Mouse (Mus musculus) stomach, postnatal 0 days (tissue): ENCODE results near the gene Tdrd6. TPM values are rescaled to one million over a fixed set of nuclear protein-coding genes. Genes with fewer than 3 reads are reported as not detected.

ENCODE experiments used
- ATAC-seq: fragments of 200-750 bp; cut with Nextera tagmentation; 2 replicates; pipeline ENCODE4 v1.8.0; 2017; ENCODE audit not compliant: low FRiP score, low TSS enrichment
- DNase-seq: peaks from one replicate; pipeline ENCODE4 v3.0.0-alpha.2; 2016; ENCODE audit warnings: low spot score
- H3K27ac ChIP-seq: fragments of 300-500 bp; sonication (generic); replicated peaks from 2 replicates; pipeline ENCODE4 v1.5.1; 2014; ENCODE audit warnings: mild to moderate bottlenecking, control low read depth
- H3K27me3 ChIP-seq: fragments of 300-500 bp; sonication (generic); 2 replicates; pipeline ENCODE4 v1.6.1; 2014; ENCODE audit warnings: low read length; ENCODE audit not compliant: control insufficient read depth, insufficient read depth
- H3K36me3 ChIP-seq: fragments of 300-500 bp; sonication (generic); 2 replicates; pipeline ENCODE4 v1.6.1; 2014; ENCODE audit warnings: low read length, mixed read lengths; ENCODE audit not compliant: control insufficient read depth, insufficient read depth
- H3K4me1 ChIP-seq: fragments of 300-500 bp; sonication (generic); replicated peaks from 2 replicates; pipeline ENCODE4 v1.6.1; 2014; ENCODE audit warnings: antibody characterized with exemption; ENCODE audit not compliant: control insufficient read depth, insufficient read depth
- H3K4me2 ChIP-seq: fragments of 300-500 bp; sonication (generic); replicated peaks from 2 replicates; pipeline ENCODE4 v1.6.1; 2014; ENCODE audit warnings: low read depth, mild to moderate bottlenecking, control low read depth, moderate library complexity
- H3K4me3 ChIP-seq: fragments of 300-500 bp; sonication (generic); 2 replicates; pipeline ENCODE4 v1.5.1; 2014; ENCODE audit warnings: low read depth, low read length, control low read depth
- H3K9ac ChIP-seq: fragments of 300-500 bp; sonication (generic); 2 replicates; pipeline ENCODE4 v1.6.1; 2014; ENCODE audit warnings: mild to moderate bottlenecking, low read length, control low read depth, mixed read lengths
- H3K9me3 ChIP-seq: fragments of 300-500 bp; sonication (generic); 2 replicates; pipeline ENCODE4 v1.6.1; 2016; ENCODE audit warnings: low read length; ENCODE audit not compliant: control insufficient read depth
- CTCF ChIP-seq: IDR thresholded peaks from 2 replicates; pipeline ENCODE4 v1.5.1; 2016; ENCODE audit warnings: antibody characterized with exemption, low read depth, mild to moderate bottlenecking, moderate library complexity
- EP300 ChIP-seq: optimal IDR thresholded peaks from 2 replicates; pipeline ENCODE3; 2016; ENCODE audit warnings: antibody characterized with exemption
- WGBS: fragments of 180-500 bp; shearing (Covaris S2); extraction: QIAGEN DNeasy Blood & Tissue Kit; methylation state at CpG from one replicate; pipeline ENCODE4 v1.1.7; 2014; 5-methylcytosine and 5-hydroxymethylcytosine counted together
- polyA plus RNA-seq: library from polyadenylated mRNA; unstranded; fragments of >200 nt; fragmentation: Nextera tagmentation; extraction: Ambion mirVana; gene quantifications from 2 replicates; pipeline ENCODE4 v1.2.1, GENCODE M21; 2015

Tdrd6 gene
- 0.08 TPM in 1 of 2 replicates, not detected in the other for polyA plus RNA-seq

DNA sequence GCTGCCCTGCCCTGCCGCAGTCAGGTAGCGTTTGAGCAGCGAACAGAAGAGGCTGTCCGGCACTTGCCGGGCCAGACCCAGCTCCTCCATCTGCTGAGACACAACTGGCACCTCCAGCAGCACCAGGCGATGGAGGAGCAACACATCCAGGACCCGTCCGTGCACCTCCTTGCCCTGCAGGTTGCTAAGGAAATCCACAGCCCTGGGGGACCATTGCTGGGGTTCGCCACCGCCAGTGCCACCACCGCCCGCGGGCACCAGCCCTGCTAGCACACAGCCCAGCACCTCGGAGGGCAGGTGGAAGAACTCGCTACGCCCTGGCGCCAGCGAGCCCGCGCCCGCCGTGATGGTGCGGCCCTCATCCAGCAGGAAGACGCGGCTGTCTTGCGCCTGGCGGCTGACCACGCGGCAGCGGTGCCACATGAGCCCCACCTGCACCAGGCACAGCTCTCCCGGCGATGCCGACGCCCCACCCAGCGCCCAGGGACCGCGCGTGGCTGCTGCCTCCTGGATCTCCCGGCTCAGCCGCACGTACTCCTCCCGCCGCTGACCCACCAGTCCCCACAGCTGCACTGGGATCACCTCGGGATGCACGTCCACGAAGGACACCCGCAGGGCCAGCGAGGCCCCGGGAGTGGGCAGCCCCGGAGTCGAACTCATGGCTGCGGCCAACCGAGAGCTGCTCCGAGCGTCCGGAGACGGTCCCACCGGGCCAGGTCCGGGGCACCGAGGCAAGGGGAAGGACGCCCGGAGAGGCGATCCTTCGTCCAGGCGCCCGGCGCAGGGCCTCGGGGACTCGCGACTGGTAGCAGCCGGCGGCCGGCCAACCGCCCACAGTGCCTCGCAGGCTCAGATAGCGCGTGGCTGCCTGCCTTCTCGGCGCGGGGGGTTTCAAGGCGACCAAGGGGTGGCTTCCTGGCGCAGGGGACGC is at the start of gene Tdrd6:
Tdrd6 (minus strand) TSS at position 804 of the 931 bp plus-strand sequence.
- Histone ChIP-seq H3K9ac (0 out of 2 replicates have a peak within 1 kb of the TSS, but pooled peaks have one; percentile 2), H3K4me2 (peak within 1 kb of the TSS; percentile 52), H3K4me3 (peak within 1 kb of the TSS; percentile 32), H3K36me3 (no peaks in the 10 kb centered on the region), H3K27me3 (peaks cover 7% of the 10 kb centered on the region), H3K9me3 (no peaks in the 10 kb centered on the region), H3K27ac (no peak within 1 kb of the TSS), H3K4me1 (peaks cover 4% of the 10 kb centered on the region)
- DNase-seq (peak; percentile 44), ATAC-seq (peak; percentile 68)
- TF ChIP-seq CTCF (no peak), EP300 (no peak)
- WGBS: 4% methylated on average over 68 of the region's 83 CpGs

DNA sequence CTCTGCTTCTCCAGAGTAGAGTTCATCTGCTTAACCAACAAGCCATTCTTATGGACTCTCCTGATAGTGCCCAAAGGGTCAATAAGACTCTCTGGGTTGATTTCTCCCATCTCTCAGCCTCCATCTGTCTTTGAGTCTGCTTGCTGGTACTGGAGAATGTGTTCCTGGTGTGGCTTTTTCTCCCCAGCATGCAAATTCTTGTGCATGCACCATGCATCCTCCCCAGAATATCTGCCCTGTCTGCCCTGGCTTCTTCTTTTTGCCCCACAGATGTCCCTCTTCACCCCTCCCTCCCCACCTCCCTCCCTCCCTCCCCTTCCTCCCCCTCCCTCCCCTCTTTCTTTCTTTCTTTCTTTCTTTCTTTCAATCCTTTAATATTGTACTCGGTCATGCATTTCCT is 47.2 kb upstream of the Tdrd6 start:
- Histone ChIP-seq H3K9ac (no peak overlapping the region), H3K27me3 (no peaks in the 10 kb centered on the region), H3K9me3 (no peaks in the 10 kb centered on the region), H3K27ac (no peak overlapping the region), H3K4me2 (no peak overlapping the region), H3K4me3 (no peak overlapping the region), H3K4me1 (no peaks in the 10 kb centered on the region; the same call in 1 of the 2 replicates), H3K36me3 (no peaks in the 10 kb centered on the region)
- WGBS: 20% methylated on average over 1 of the region's 1 CpGs
- no peak for TF ChIP-seq CTCF
- TF ChIP-seq EP300: no peak
- DNase-seq (no peak), ATAC-seq (no peak; the same call in 1 of the 2 replicates)

DNA sequence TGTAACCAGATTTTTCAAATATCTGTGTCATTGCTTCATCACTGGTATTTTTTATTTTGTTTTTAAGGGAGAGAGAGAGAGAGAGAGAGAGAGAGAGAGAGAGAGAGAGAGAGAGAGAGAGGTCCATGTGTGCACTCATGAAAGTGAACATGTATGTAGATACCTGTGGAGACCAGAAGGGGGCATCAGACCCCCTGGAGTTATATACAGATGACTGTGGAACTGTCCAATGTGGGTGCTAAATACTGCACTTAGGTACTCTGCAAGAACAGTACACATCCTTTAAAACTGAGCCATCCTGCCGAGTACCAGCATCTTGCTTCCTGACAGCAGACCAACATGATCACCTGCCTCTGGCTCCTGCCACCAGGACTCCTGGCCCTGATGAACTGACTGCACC is 46.1 kb upstream of the Tdrd6 start:
- Histone ChIP-seq H3K9me3 (no peaks in the 10 kb centered on the region), H3K9ac (no peak overlapping the region), H3K4me3 (no peak overlapping the region), H3K4me2 (no peak overlapping the region), H3K27ac (no peak overlapping the region), H3K27me3 (no peaks in the 10 kb centered on the region), H3K36me3 (no peaks in the 10 kb centered on the region), H3K4me1 (no peaks in the 10 kb centered on the region; the same call in 1 of the 2 replicates)
- ATAC-seq (no peak), DNase-seq (no peak)
- WGBS: 84% methylated on average over 1 of the region's 1 CpGs
- TF ChIP-seq CTCF (no peak), EP300 (no peak)

DNA sequence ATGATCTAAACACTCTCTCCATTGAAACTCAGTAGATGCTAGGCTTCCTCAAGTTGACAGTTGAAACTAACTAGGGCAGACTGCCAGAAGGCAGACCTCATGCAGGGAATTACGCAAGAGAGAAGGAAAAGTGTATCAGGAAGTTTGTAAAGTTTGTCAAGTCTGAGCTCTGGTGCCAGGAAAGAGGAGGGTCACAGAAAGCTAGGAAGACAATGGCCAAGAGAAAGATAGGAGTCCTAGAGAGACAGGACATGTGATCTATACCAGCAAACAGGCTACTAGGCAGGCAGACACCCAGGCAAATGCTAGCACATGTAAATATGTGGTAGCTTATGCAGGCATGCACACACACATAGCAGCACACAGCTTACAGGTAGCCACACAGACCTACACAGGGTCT is 45.1 kb upstream of the Tdrd6 start:
- Histone ChIP-seq H3K27ac (no peak overlapping the region), H3K27me3 (no peaks in the 10 kb centered on the region), H3K36me3 (no peaks in the 10 kb centered on the region), H3K9me3 (no peaks in the 10 kb centered on the region), H3K4me2 (no peak overlapping the region), H3K9ac (no peak overlapping the region), H3K4me3 (no peak overlapping the region), H3K4me1 (no peaks in the 10 kb centered on the region; the same call in 1 of the 2 replicates)
- peak; percentile 31 for DNase-seq
- no peak for TF ChIP-seq EP300
- TF ChIP-seq CTCF: no peak
- 30% methylated on average over 1 of the region's 1 CpGs for WGBS
- peak; percentile 64 for ATAC-seq

DNA sequence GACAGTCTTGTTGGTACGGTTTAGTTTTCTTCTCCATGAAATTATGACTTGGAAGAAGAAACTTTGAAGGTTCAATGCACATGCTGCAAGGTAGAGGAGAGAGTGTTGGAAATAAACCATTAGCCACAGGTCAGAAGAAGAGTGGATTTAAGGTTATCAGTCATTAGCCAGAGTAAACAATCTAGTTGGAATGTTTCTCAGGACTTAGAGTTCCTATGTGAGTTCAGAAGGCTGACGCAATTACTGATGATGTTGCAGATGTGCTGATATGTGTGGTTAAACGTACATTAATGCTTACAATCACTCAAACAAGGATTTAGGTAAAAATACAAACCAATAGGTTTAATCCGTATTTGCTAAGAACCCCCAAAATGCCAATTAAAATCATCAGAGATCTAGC is 41.8 kb upstream of the Tdrd6 start:
- H3K9me3 ChIP-seq: no peaks in the 10 kb centered on the region
- H3K4me2 ChIP-seq: no peak overlapping the region
- peaks cover 2% of the 10 kb centered on the region; the same call in 1 of the 2 replicates for H3K4me1 ChIP-seq
- no peak overlapping the region for H3K27ac ChIP-seq
- H3K4me3 ChIP-seq: no peak overlapping the region
- no peak overlapping the region for H3K9ac ChIP-seq
- no peak for TF ChIP-seq EP300
- no peak for TF ChIP-seq CTCF
- WGBS: 56% methylated on average over 4 of the region's 4 CpGs
- no peaks in the 10 kb centered on the region for H3K27me3 ChIP-seq
- no peak for ATAC-seq
- DNase-seq: no peak
- no peaks in the 10 kb centered on the region for H3K36me3 ChIP-seq

GRCm38 (mm10) chr17:43669145-43669695 is 39.1 kb upstream of the Tdrd6 start:
- WGBS: 49% methylated on average over 6 of the region's 6 CpGs
- no peak for DNase-seq
- H3K4me1 ChIP-seq: peaks cover 2% of the 10 kb centered on the region; the same call in 1 of the 2 replicates
- no peak for ATAC-seq
- H3K9ac ChIP-seq: 0 out of 2 replicates have a peak overlapping the region, but pooled peaks have one; percentile 8
- peak overlapping the region; percentile 27 for H3K4me2 ChIP-seq
- no peaks in the 10 kb centered on the region for H3K9me3 ChIP-seq
- H3K27me3 ChIP-seq: no peaks in the 10 kb centered on the region
- H3K27ac ChIP-seq: no peak overlapping the region
- H3K36me3 ChIP-seq: no peaks in the 10 kb centered on the region
- H3K4me3 ChIP-seq: no peak overlapping the region
- TF ChIP-seq EP300: no peak
- no peak for TF ChIP-seq CTCF
